Mouse (Mus musculus) E14TG2a.4 (cell line): ENCODE results near the gene Eif4g1.

Experiments used
- H3K27me3 ChIP-seq: 2 replicates; pipeline ENCODE4 v1.6.1; 2014; ENCODE audit warnings: low read length, control low read depth; ENCODE audit not compliant: insufficient read depth
- H3K36me3 ChIP-seq: 2 replicates; pipeline ENCODE4 v1.6.1; 2014; ENCODE audit warnings: low read length, control low read depth; ENCODE audit not compliant: insufficient read depth
- H3K4me1 ChIP-seq: replicated peaks from 2 replicates; pipeline ENCODE4 v1.6.1; 2014; ENCODE audit warnings: low read depth, low read length, control low read depth
- H3K4me3 ChIP-seq: replicated peaks from 2 replicates; pipeline ENCODE4 v1.5.1; 2014; ENCODE audit warnings: mild to moderate bottlenecking, low read length
- H3K9me3 ChIP-seq: 2 replicates; pipeline ENCODE4 v1.6.1; 2014; ENCODE audit warnings: low read length, control low read depth
- CTCF ChIP-seq: conservative IDR thresholded peaks from 2 replicates; pipeline ENCODE4 v1.5.1; 2014; ENCODE audit warnings: low read length
- NANOG ChIP-seq: IDR thresholded peaks from 2 replicates; pipeline ENCODE4 v1.6.1; 2014; ENCODE audit warnings: borderline replicate concordance, low read length, mixed read lengths
- POU5F1 ChIP-seq: IDR thresholded peaks from 2 replicates; pipeline ENCODE4 v1.6.1; 2014; ENCODE audit warnings: low read length, borderline replicate concordance

Gene Eif4g1

DNA sequence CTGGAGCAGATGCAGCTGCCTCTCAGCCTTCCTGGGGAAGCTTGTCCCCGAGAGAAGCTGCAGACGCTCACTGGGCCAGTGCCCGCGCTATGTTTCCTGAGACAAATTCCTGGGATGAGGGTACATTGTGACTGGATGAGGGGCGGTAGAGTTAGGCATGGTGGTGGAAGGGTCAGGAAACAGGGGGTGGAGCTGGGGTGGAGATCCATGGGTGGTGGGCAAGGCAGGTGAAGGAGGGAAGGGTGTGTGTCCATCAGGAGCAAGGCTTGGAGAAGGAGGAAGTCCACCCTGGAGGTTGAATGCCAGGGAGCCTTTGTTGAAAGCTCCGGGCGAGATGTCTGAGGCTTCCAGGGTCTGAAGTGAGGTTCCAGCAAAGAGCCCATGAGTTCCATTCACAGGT lies 57.2 kb downstream of the Eif4g1 start:
- H3K4me3 ChIP-seq: no peak overlapping the region; the same call in 1 of the 2 replicates
- H3K27me3 ChIP-seq: no peaks in the 10 kb centered on the region
- H3K4me1 ChIP-seq: peaks cover 87% of the 10 kb centered on the region
- peaks cover 52% of the 10 kb centered on the region for H3K36me3 ChIP-seq
- H3K9me3 ChIP-seq: no peaks in the 10 kb centered on the region
- TF ChIP-seq CTCF (no peak), POU5F1 (no peak), NANOG (no peak)

DNA sequence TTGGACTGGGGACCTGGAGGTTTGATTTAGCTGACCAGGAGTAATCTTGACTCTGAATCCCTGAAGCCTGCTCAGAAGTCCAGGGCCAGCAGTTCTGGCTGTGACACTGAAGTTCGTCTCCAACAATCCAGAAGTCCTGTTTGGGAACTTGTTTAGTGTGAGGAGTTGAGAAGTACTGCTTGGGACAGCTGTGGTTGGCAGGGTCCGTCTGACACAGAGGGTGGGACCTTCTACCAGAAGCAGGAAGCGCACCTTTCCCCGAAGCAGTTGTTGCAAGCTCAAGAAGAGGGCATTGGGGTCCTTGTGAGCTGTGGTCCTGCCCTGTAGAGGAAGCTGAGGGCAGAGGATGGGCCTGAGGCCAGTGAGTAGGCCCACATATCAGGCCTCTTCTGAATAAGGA lies 57.6 kb downstream of the Eif4g1 start:
- Histone ChIP-seq H3K9me3 (no peaks in the 10 kb centered on the region), H3K4me1 (peaks cover 87% of the 10 kb centered on the region), H3K36me3 (peaks cover 48% of the 10 kb centered on the region), H3K4me3 (no peak overlapping the region), H3K27me3 (no peaks in the 10 kb centered on the region)
- no peak for TF ChIP-seq NANOG
- TF ChIP-seq POU5F1: no peak
- TF ChIP-seq CTCF: no peak

DNA sequence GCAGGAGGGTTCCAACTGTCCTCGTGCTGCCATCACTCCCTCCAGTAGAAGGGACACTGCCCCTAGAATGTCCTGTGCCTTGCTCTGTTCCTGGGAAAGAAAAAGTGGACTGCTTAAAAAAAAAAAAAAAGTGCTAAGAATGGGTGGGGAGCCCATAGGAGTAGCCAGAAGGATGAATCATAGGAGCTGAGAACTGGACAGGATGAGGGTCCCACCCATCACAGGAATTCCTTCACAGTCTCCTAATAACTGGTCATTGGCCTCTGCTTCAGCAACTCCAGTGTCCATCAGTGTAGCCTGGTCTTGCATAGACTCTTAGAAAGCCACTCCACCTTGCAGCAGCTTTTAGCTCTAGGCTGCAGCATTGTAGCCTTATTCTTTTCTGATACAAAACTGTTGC lies 58.3 kb downstream of the Eif4g1 start:
- peaks cover 42% of the 10 kb centered on the region for H3K36me3 ChIP-seq
- H3K27me3 ChIP-seq: no peaks in the 10 kb centered on the region
- H3K4me3 ChIP-seq: no peak overlapping the region
- peaks cover 86% of the 10 kb centered on the region for H3K4me1 ChIP-seq
- no peaks in the 10 kb centered on the region for H3K9me3 ChIP-seq
- TF ChIP-seq POU5F1: no peak
- no peak for TF ChIP-seq CTCF

DNA sequence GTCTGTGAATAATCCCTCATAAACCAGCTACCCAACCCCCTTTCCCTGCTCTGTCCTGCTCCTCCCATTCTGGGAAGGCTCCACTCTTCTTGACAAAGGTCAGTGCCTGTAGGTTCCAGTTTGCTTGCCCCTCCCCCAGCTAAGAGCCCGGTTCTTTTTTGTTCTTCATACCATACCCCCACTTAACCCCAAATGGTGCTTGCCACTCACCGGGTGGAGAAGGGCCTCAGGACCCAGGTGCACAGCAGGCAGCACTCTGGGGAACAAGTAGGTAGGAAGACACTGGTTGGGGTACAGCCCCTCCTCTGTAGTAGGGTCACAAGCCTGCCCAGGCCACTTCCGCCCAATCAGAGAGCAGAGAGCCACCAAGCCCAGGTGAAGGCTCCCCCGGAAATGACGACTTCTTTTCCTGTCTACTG lies 62.2 kb downstream of the Eif4g1 start:
- Histone ChIP-seq H3K4me3 (peak overlapping the region; percentile 67), H3K4me1 (peaks cover 77% of the 10 kb centered on the region), H3K36me3 (peaks cover 26% of the 10 kb centered on the region), H3K9me3 (no peaks in the 10 kb centered on the region), H3K27me3 (peaks cover 32% of the 10 kb centered on the region)
- no peak for TF ChIP-seq POU5F1
- TF ChIP-seq CTCF: no peak
- TF ChIP-seq NANOG: no peak

DNA sequence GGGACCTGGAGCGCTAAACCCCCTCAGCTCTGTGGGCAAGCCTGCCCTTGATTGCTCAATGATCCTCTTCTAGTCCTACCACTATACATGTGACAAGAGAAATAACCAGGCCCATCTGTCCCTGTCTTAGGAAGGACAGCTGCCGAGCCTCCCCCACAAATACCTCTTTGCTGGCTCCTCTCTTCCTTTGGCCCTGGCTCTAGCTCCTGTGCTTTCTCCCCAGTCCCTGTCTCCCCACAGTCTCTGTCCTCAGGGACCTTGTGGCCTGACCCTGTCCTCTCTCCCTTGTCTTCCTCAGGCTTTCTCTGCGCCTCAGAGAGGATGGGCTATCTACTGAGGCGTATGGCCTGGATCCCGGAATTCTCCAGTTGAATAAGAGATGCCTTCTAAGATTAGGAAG lies 63.6 kb downstream of the Eif4g1 start:
- no peak for TF ChIP-seq POU5F1
- no peak for TF ChIP-seq NANOG
- TF ChIP-seq CTCF: no peak

DNA sequence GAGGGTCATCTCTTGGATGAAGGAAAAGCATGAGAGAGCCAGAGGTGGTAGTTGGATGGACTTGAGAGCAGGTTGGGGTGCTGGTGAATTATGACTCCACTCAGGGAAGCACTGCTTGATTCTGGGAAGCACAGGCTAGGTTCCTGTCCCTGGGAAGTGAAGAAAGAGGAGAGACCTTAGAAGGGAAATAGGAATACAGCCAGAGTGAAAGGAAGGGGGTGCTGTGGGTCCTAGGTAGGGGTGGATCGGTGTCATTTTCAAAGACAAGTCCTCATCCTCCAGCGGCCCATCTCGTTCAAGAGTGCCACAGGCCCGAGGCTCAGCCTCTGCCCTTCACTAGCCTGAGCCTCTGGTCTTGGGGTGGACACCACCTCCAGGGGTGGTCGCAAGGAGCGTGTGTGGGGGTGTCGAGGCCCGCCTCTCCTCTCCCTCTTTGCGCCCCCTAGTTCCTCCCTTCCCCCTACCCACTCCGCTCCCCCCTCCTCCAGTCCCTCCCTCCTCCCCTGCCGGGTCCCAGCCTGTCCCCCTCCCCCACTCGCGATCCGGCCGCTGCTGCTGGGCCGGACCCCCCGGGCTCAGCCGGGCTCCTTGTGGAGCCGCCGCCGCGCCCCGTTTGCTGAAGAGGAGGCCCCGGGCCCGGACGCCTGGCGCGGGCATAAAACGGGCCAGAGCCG lies 64.3 kb downstream of the Eif4g1 start:
- Histone ChIP-seq H3K4me3 (peak overlapping the region; percentile 85), H3K36me3 (peaks cover 16% of the 10 kb centered on the region), H3K27me3 (peaks cover 53% of the 10 kb centered on the region), H3K9me3 (peaks cover 14% of the 10 kb centered on the region), H3K4me1 (peaks cover 62% of the 10 kb centered on the region)
- TF ChIP-seq NANOG (no peak), CTCF (no peak), POU5F1 (no peak)

More for the DNA sequence above, 63.6 kb downstream of the Eif4g1 start:
- Histone ChIP-seq H3K9me3 (peaks cover 7% of the 10 kb centered on the region), H3K4me1 (peaks cover 63% of the 10 kb centered on the region), H3K27me3 (peaks cover 46% of the 10 kb centered on the region), H3K36me3 (peaks cover 17% of the 10 kb centered on the region), H3K4me3 (peak overlapping the region; percentile 43; the same call in 1 of the 2 replicates)

DNA sequence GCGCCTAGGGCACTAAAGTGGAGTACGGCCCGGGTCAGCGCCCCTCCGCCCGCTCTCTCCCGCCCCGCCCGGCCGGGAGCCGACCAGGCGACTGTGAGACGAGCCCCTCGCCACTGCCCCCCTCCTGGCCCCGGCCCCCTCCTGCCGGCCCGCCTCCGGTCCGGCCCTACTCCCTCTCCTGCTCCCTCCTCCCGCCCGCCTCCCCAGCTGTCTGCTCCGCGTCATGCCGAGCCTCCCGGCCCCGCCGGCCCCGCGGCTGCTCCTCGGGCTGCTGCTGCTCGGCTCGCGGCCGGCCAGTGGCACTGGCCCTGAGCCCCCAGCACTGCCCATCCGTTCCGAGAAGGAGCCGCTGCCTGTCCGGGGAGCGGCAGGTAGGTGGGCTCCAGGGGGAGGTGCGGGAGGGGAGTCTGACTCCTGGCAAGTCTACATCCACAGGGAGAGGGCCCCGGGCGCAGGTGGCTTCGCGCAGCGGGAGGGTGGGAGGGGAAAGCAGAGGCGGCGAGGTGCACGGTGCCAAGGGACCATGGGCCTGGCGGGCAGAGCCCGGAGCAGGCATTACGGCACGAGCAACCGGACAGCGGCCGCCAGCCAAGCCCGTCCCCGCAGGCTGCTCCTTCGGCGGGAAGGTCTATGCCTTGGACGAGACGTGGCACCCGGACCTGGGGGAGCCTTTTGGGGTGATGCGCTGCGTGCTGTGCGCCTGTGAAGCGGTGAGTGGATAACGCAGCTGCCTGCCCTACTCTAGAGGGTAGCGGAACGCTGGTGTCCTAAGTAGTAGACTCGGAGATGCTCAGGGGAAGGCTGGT lies 65.0 kb downstream of the Eif4g1 start, which contains the start of gene Chrd:
TSS of gene Chrd (plus strand) at position 203 of the 806 bp plus-strand sequence.
- H3K4me1 ChIP-seq: peaks cover 62% of the 10 kb centered on the region
- no peak for TF ChIP-seq POU5F1
- no peak for TF ChIP-seq NANOG
- TF ChIP-seq CTCF: no peak
- peaks cover 60% of the 10 kb centered on the region for H3K27me3 ChIP-seq
- peaks cover 14% of the 10 kb centered on the region for H3K9me3 ChIP-seq
- H3K4me3 ChIP-seq: peak within 1 kb of the TSS; percentile 85
- peaks cover 15% of the 10 kb centered on the region for H3K36me3 ChIP-seq
